Mouse (Mus musculus): Measurements from ENCODE around the gene Golga2.

DNA sequence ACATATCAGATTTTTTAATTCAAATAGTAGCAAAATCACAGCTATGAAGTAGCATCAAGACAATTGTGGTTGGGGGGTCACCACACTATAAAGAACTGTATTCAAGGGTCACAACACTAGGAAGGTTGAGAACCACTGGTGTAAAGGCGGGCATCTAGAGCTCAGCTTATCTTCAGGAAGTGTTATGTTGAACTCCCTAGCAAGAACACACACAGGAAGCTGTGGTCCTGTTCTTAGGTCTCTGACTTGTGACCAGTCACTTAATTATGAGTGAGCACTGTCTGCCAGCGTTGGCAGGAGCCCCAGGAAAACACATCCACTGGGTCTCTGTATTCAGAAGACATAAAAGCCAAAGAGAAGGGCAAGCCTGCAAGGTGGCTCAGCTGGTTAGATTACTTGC is 4.9 kb upstream of the Golga2 start:
- TF ChIP-seq CTCF (IDR thresholded peaks at IDR 0.05; ENCODE audit: low read depth): no peak
- no peak for TF ChIP-seq EP300 (IDR thresholded peaks at IDR 0.05; ENCODE audit: low read depth)

Data from liver, embryonic 14.5 days (tissue).